Mouse (Mus musculus) megakaryocyte-erythroid progenitor cell, adult 5-6 weeks (primary cell): ENCODE data around the gene Rai14. TPM values are rescaled to one million over a fixed set of nuclear protein-coding genes. Genes with fewer than 3 reads are reported as not detected.

Source experiments
- ATAC-seq: replicated peaks from 2 replicates; pipeline ENCODE4 v1.8.0; 2016; ENCODE audit warnings: mild to moderate bottlenecking, inconsistent platforms; ENCODE audit not compliant: severe bottlenecking, poor library complexity, low FRiP score, low TSS enrichment
- total RNA-seq, 2 experiments: library from RNA; stranded (forward) in 1 of 2; stranded (reverse) in 1 of 2; fragments of 200-1000, 215-1000 nt in 1 of 2; fragments of >200 nt in 1 of 2; fragmentation: Nextera tagmentation in 1 of 2; gene quantifications; 2 replicates each; pipeline ENCODE4 v1.2.3; 2014 to 2017

The Rai14 gene
- total RNA-seq, 2 experiments from 2014 or later: 1.2 to 3.7 TPM

- no peak for ATAC-seq
Observed at GRCm38 (mm10) chr15:10722629-10723339, 8.4 kb upstream of the Rai14 start.

- ATAC-seq: no peak
Observed at GRCm38 (mm10) chr15:10721259-10721781, 6.9 kb upstream of the Rai14 start.

GRCm38 (mm10) chr15:10720671-10721070 lies 6.2 kb upstream of the Rai14 start:
- ATAC-seq: no peak

- ATAC-seq: no peak
Observed at GRCm38 (mm10) chr15:10720188-10720587, 5.8 kb upstream of the Rai14 start.

GRCm38 (mm10) chr15:10719511-10719910 lies 5.1 kb upstream of the Rai14 start:
- ATAC-seq: no peak

- ATAC-seq: no peak
Observed at GRCm38 (mm10) chr15:10718763-10719162, 4.3 kb upstream of the Rai14 start.

GRCm38 (mm10) chr15:10717284-10717683 lies 2.9 kb upstream of the Rai14 start:
- no peak for ATAC-seq

GRCm38 (mm10) chr15:10715966-10716365 lies 1.5 kb upstream of the Rai14 start:
- no peak for ATAC-seq

GRCm38 (mm10) chr15:10715139-10715505 lies 698 bp upstream of the Rai14 start:
- ATAC-seq: peak; percentile 28

- peak; percentile 24; the same call in 1 of the 2 replicates for ATAC-seq
Observed at GRCm38 (mm10) chr15:10713626-10714316, 653 bp downstream of the Rai14 start.

GRCm38 (mm10) chr15:10713181-10713625 lies 1.2 kb downstream of the Rai14 start:
- no peak for ATAC-seq

- ATAC-seq: no peak
Observed at GRCm38 (mm10) chr15:10712288-10712687, 2.1 kb downstream of the Rai14 start.

GRCm38 (mm10) chr15:10711231-10711630 lies 3.2 kb downstream of the Rai14 start:
- no peak for ATAC-seq

GRCm38 (mm10) chr15:10708591-10709272 lies 5.7 kb downstream of the Rai14 start:
- ATAC-seq: peak; percentile 73; the same call in 1 of the 2 replicates

- ATAC-seq: no peak
Observed at GRCm38 (mm10) chr15:10707109-10707508, 7.3 kb downstream of the Rai14 start.

GRCm38 (mm10) chr15:10706414-10706813 lies 8.0 kb downstream of the Rai14 start:
- ATAC-seq: no peak

- no peak for ATAC-seq
Observed at GRCm38 (mm10) chr15:10705752-10706151, 8.7 kb downstream of the Rai14 start.

GRCm38 (mm10) chr15:10704328-10704727 lies 10.1 kb downstream of the Rai14 start:
- no peak for ATAC-seq

- ATAC-seq: no peak
Observed at GRCm38 (mm10) chr15:10701571-10701970, 12.9 kb downstream of the Rai14 start.

- ATAC-seq: no peak
Observed at GRCm38 (mm10) chr15:10700891-10701466, 13.4 kb downstream of the Rai14 start.
